ENCODE assay signal across 17 mouse cellular contexts in genomic region chr11:20663580-20664198, GRCm38 (mm10).
A peak's percentile ranks its signal among the peaks of the same experiment; 100 is the strongest.
DNase-seq lines count a peak whose midpoint lies in the region; ATAC-seq lines count a peak whose summit lies in the region.
"Had no signal": no experiment of that assay in that cellular context is flagged by ENCODE, and none has a peak within 500 bp of the region (broad histone marks: within the 10 kb centered on the region; RNA-seq: fewer than 3 reads in every experiment).

No protein-coding gene starts in this region.

- WGBS in lung, embryonic 16.5 days: 49% methylated on average over 5 of the region's 5 CpGs
- WGBS in embryonic facial prominence, embryonic 14.5 days: 28% methylated on average over 5 of the region's 5 CpGs
- WGBS in hindbrain, embryonic 10.5 days: 24% methylated on average over 5 of the region's 5 CpGs
- 16% methylated on average over 5 of the region's 5 CpGs for WGBS in midbrain, embryonic 12.5 days
- WGBS in intestine, embryonic 16.5 days: 59% methylated on average over 5 of the region's 5 CpGs

- no peaks in the 10 kb centered on the region for H3K36me3 ChIP-seq in lung, embryonic 16.5 days (ENCODE audit: control insufficient read depth, insufficient read depth, low read length)
- no peaks in the 10 kb centered on the region for H3K36me3 ChIP-seq in embryonic facial prominence, embryonic 14.5 days (ENCODE audit: control insufficient read depth, insufficient read depth, low read length)
- no peaks in the 10 kb centered on the region for H3K36me3 ChIP-seq in hindbrain, embryonic 10.5 days
- no peaks in the 10 kb centered on the region for H3K36me3 ChIP-seq in midbrain, embryonic 12.5 days
- no peaks in the 10 kb centered on the region for H3K36me3 ChIP-seq in intestine, embryonic 16.5 days (ENCODE audit: control insufficient read depth, insufficient read depth, low read length)
- H3K36me3 ChIP-seq: limb, embryonic 15.5 days had no signal

- ATAC-seq in lung, embryonic 16.5 days (ENCODE audit: low read depth): no peak
- peak; percentile 85 for ATAC-seq in embryonic facial prominence, embryonic 14.5 days (ENCODE audit: low read depth)
- peak; percentile 74 for ATAC-seq in midbrain, embryonic 12.5 days (ENCODE audit: low FRiP score, low read depth)
- ATAC-seq in intestine, embryonic 16.5 days: no peak

- H3K27me3 ChIP-seq in lung, embryonic 16.5 days (ENCODE audit: control insufficient read depth, insufficient read depth, low read depth, low read length): no peaks in the 10 kb centered on the region
- no peaks in the 10 kb centered on the region for H3K27me3 ChIP-seq in embryonic facial prominence, embryonic 14.5 days (replicated peaks; ENCODE audit: control insufficient read depth, insufficient read depth, low read length)
- H3K27me3 ChIP-seq in hindbrain, embryonic 10.5 days (ENCODE audit: insufficient read depth, poor library complexity, severe bottlenecking): no peaks in the 10 kb centered on the region
- no peaks in the 10 kb centered on the region for H3K27me3 ChIP-seq in midbrain, embryonic 12.5 days
- no peaks in the 10 kb centered on the region for H3K27me3 ChIP-seq in intestine, embryonic 16.5 days (replicated peaks; ENCODE audit: control insufficient read depth, insufficient read depth, low read length)
- H3K27me3 ChIP-seq: limb, embryonic 15.5 days had no signal

- no peak overlapping the region for H3K4me2 ChIP-seq in lung, embryonic 16.5 days (ENCODE audit: low read depth, low read length)
- H3K4me2 ChIP-seq in embryonic facial prominence, embryonic 14.5 days (ENCODE audit: low read depth, low read length): no peak overlapping the region
- peak overlapping the region; percentile 23 for H3K4me2 ChIP-seq in midbrain, embryonic 12.5 days (replicated peaks)
- no peak overlapping the region for H3K4me2 ChIP-seq in intestine, embryonic 16.5 days (ENCODE audit: low read depth, low read length)
- H3K4me2 ChIP-seq: heart, embryonic 11.5 days; limb, embryonic 15.5 days had no signal

- DNase-seq in lung, postnatal 25 days (ENCODE audit: low spot score): no peak
- peak; percentile 85 for DNase-seq in embryonic facial prominence, embryonic 14.5 days (ENCODE audit: low spot score)
- no peak for DNase-seq in hindbrain, embryonic 10.5 days (ENCODE audit: low spot score)
- DNase-seq in frontal cortex, postnatal 25 days (ENCODE audit: low spot score in 2 of 2): no peak
- no peak for DNase-seq in B cell, adult 2 months
- DNase-seq: adrenal gland, postnatal 10 days; cerebellum, postnatal 10 days; gastrocnemius, postnatal 14 days; lung, adult 2 months had no signal

- H3K9ac ChIP-seq in lung, embryonic 16.5 days (ENCODE audit: low read length): 0 out of 2 replicates have a peak overlapping the region, but pooled peaks have one; percentile 25
- no peak overlapping the region for H3K9ac ChIP-seq in embryonic facial prominence, embryonic 14.5 days (ENCODE audit: low read depth, low read length)
- no peak overlapping the region for H3K9ac ChIP-seq in midbrain, embryonic 12.5 days (replicated peaks)
- H3K9ac ChIP-seq in intestine, embryonic 16.5 days (ENCODE audit: low read depth, low read length): no peak overlapping the region
- H3K9ac ChIP-seq: limb, embryonic 15.5 days had no signal

- H3K4me1 ChIP-seq in lung, embryonic 16.5 days (replicated peaks; ENCODE audit: control insufficient read depth, insufficient read depth, low read length): peaks cover 20% of the 10 kb centered on the region
- H3K4me1 ChIP-seq in embryonic facial prominence, embryonic 14.5 days (ENCODE audit: control insufficient read depth, insufficient read depth, low read length): no peaks in the 10 kb centered on the region
- peaks cover 50% of the 10 kb centered on the region for H3K4me1 ChIP-seq in hindbrain, embryonic 10.5 days (replicated peaks)
- H3K4me1 ChIP-seq in midbrain, embryonic 12.5 days: peaks cover 37% of the 10 kb centered on the region
- H3K4me1 ChIP-seq in intestine, embryonic 16.5 days (ENCODE audit: control insufficient read depth, insufficient read depth, low read length): no peaks in the 10 kb centered on the region

- H3K9me3 ChIP-seq in lung, embryonic 16.5 days (ENCODE audit: control insufficient read depth, low read length): no peaks in the 10 kb centered on the region
- no peaks in the 10 kb centered on the region for H3K9me3 ChIP-seq in embryonic facial prominence, embryonic 14.5 days (ENCODE audit: control insufficient read depth, low read length)
- H3K9me3 ChIP-seq in hindbrain, embryonic 10.5 days: no peaks in the 10 kb centered on the region
- no peaks in the 10 kb centered on the region for H3K9me3 ChIP-seq in midbrain, embryonic 12.5 days
- no peaks in the 10 kb centered on the region for H3K9me3 ChIP-seq in intestine, embryonic 16.5 days (ENCODE audit: control insufficient read depth, low read length)
- H3K9me3 ChIP-seq: limb, embryonic 15.5 days had no signal

- H3K4me3 ChIP-seq in lung, embryonic 16.5 days (ENCODE audit: low read length): no peak overlapping the region
- H3K4me3 ChIP-seq in embryonic facial prominence, embryonic 14.5 days (ENCODE audit: low read depth, low read length): no peak overlapping the region
- H3K4me3 ChIP-seq in hindbrain, embryonic 10.5 days: no peak overlapping the region
- H3K4me3 ChIP-seq in midbrain, embryonic 12.5 days: no peak overlapping the region
- H3K4me3 ChIP-seq in intestine, embryonic 16.5 days (ENCODE audit: low read length): no peak overlapping the region
- H3K4me3 ChIP-seq: erythroblast, embryonic 14.5 days; layer of hippocampus, adult 2 months; left cerebral cortex, adult 2 months; limb, embryonic 15.5 days had no signal

- H3K27ac ChIP-seq in lung, embryonic 16.5 days (ENCODE audit: low read length): no peak overlapping the region
- H3K27ac ChIP-seq in embryonic facial prominence, embryonic 14.5 days (replicated peaks; ENCODE audit: low read depth, low read length): no peak overlapping the region; the same call in 1 of the 2 replicates
- H3K27ac ChIP-seq in hindbrain, embryonic 10.5 days: peak overlapping the region; percentile 66
- H3K27ac ChIP-seq in midbrain, embryonic 12.5 days (replicated peaks): peak overlapping the region; percentile 88
- H3K27ac ChIP-seq in intestine, embryonic 16.5 days (ENCODE audit: low read length): no peak overlapping the region
- H3K27ac ChIP-seq: layer of hippocampus, adult 2 months; left cerebral cortex, adult 2 months; limb, embryonic 15.5 days had no signal

Comparison
In these comparisons a context has a peak if more than half of its experiments do, and no peak if none do; other contexts are left out.
1. ATAC-seq: peak in embryonic facial prominence, embryonic 14.5 days (single experiment) and midbrain, embryonic 12.5 days (single experiment); none in lung, embryonic 16.5 days (single experiment) and intestine, embryonic 16.5 days (single experiment).
2. H3K27ac ChIP-seq: peak in hindbrain, embryonic 10.5 days (single experiment) and midbrain, embryonic 12.5 days (single experiment); none in lung, embryonic 16.5 days (single experiment), embryonic facial prominence, embryonic 14.5 days (single experiment) and intestine, embryonic 16.5 days (single experiment).